ENCODE assay signal across 8 mouse cellular contexts in the genomic region with DNA sequence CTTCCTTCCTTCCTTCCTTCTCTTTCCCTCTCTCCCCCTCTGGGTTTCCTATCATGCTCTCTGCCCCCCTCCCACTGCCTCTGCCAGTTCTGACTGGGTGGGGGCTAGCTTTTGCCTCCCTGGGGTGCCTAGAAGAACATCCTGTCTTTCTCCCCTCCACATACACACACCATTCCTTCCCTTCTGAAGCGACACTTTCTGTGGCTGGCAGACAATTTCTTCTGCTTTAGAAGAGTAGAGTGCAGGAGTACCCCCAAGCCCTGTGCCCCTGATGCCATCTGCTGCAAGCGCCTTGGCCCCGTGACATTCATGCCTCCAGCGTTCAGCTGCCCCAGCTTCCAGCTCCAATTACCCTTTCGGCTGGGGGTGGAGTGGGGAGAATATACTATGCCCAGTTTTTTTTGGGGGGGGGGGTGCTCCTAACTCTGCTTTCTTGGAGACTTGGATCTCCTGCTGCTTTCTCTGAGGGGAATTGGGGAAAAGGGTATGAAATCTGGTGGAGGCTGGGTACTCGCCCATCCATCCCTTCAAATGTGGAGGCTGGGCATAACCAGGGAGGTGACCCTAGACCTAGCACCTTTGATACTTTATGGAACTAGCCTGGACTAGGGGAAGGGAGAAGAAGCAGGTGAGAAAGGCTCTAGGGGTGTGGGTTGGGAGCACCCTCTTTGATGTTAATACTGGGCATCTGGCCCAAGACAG. TPM values are rescaled to one million over a fixed set of nuclear protein-coding genes. Genes with fewer than 3 reads are reported as not detected.
DNase-seq lines count a peak whose midpoint lies in the region; ATAC-seq and TF ChIP-seq lines count a peak whose summit lies in the region.

No protein-coding gene starts in this region.

- peaks cover 4% of the 10 kb centered on the region for H3K79me3 ChIP-seq in C2C12 (ENCODE audit: low read depth)

- H3K27ac ChIP-seq in kidney, adult 2 months (ENCODE audit: insufficient read depth, low read depth, low read length), result peak overlapping the region; percentile 61
- peak overlapping the region; percentile 88 for H3K27ac ChIP-seq in heart, embryonic 16.5 days (ENCODE audit: low read length)
- peak overlapping the region; percentile 41 for H3K27ac ChIP-seq in liver, embryonic 16.5 days (ENCODE audit: low read length)

- peak overlapping the region; percentile 58 for H3K9ac ChIP-seq in heart, embryonic 16.5 days (ENCODE audit: low read length)
- H3K9ac ChIP-seq in liver, embryonic 16.5 days (ENCODE audit: low read depth, low read length), result peak overlapping the region; percentile 16

- peak overlapping the region; percentile 44 for H3K4me2 ChIP-seq in heart, embryonic 16.5 days (ENCODE audit: low read depth, low read length)
- peak overlapping the region; percentile 15; the same call in 1 of the 2 replicates for H3K4me2 ChIP-seq in liver, embryonic 16.5 days (ENCODE audit: low read depth, low read length)

- DNase-seq in kidney, adult 2 months, result no peak
- no peak for DNase-seq in kidney, postnatal 36 days
- DNase-seq in cerebellum, adult 9-11 months, result peak; percentile 81
- peak; percentile 56 for DNase-seq in thymus, postnatal 4 days
- no peak for DNase-seq in c-Kit-positive CD71-positive TER-119-positive erythroid progenitor cells, embryonic 14.5 days (ENCODE audit: low spot score)

- H3K9me3 ChIP-seq in heart, embryonic 16.5 days (replicated peaks; ENCODE audit: control insufficient read depth, low read length), result no peaks in the 10 kb centered on the region
- no peaks in the 10 kb centered on the region for H3K9me3 ChIP-seq in liver, embryonic 16.5 days (replicated peaks; ENCODE audit: control insufficient read depth, low read length)

- WGBS in kidney, adult 2 months, result 21% methylated on average over 6 of the region's 6 CpGs
- WGBS in heart, embryonic 16.5 days, result 30% methylated on average over 6 of the region's 6 CpGs
- 34% methylated on average over 6 of the region's 6 CpGs for WGBS in liver, embryonic 16.5 days (ENCODE audit: insufficient replicate concordance)

- peaks cover 31% of the 10 kb centered on the region for H3K79me2 ChIP-seq in C2C12 (ENCODE audit: control insufficient read depth, insufficient read depth)

- H3K36me3 ChIP-seq in kidney, adult 2 months (ENCODE audit: control insufficient read depth, insufficient read depth, low read length), result no peaks in the 10 kb centered on the region
- no peaks in the 10 kb centered on the region for H3K36me3 ChIP-seq in C2C12 (ENCODE audit: control insufficient read depth, insufficient read depth)
- no peaks in the 10 kb centered on the region for H3K36me3 ChIP-seq in heart, embryonic 16.5 days (ENCODE audit: control insufficient read depth, insufficient read depth)
- H3K36me3 ChIP-seq in liver, embryonic 16.5 days (ENCODE audit: control insufficient read depth, insufficient read depth), result no peaks in the 10 kb centered on the region

- no peak overlapping the region for H3K4me3 ChIP-seq in kidney, adult 2 months (ENCODE audit: insufficient read depth, low read depth, low read length)
- H3K4me3 ChIP-seq in C2C12 (ENCODE audit: insufficient read depth, poor library complexity, severe bottlenecking), result no peak overlapping the region
- peak overlapping the region; percentile 3; the same call in 1 of the 2 replicates for H3K4me3 ChIP-seq in heart, embryonic 16.5 days (ENCODE audit: low read length)
- H3K4me3 ChIP-seq in liver, embryonic 16.5 days (ENCODE audit: low read depth, low read length), result no peak overlapping the region

- no peaks in the 10 kb centered on the region for H3K27me3 ChIP-seq in kidney, adult 2 months (replicated peaks; ENCODE audit: control insufficient read depth, insufficient read depth, low read length)
- H3K27me3 ChIP-seq in C2C12 (ENCODE audit: control insufficient read depth, insufficient read depth, insufficient read length), result no peaks in the 10 kb centered on the region
- no peaks in the 10 kb centered on the region for H3K27me3 ChIP-seq in heart, embryonic 16.5 days (ENCODE audit: control insufficient read depth, insufficient read depth, low read length)
- H3K27me3 ChIP-seq in liver, embryonic 16.5 days (ENCODE audit: control insufficient read depth, insufficient read depth, low read depth, low read length), result no peaks in the 10 kb centered on the region

- H3K4me1 ChIP-seq in kidney, adult 2 months (ENCODE audit: control insufficient read depth, insufficient read depth, low read length), result peaks cover 83% of the 10 kb centered on the region
- peaks cover 97% of the 10 kb centered on the region for H3K4me1 ChIP-seq in heart, embryonic 16.5 days (ENCODE audit: control insufficient read depth, insufficient read depth, low read length)
- H3K4me1 ChIP-seq in liver, embryonic 16.5 days (ENCODE audit: control insufficient read depth, low read depth, low read length), result peaks cover 98% of the 10 kb centered on the region

- peak overlapping the region; percentile 29 for H3ac ChIP-seq in C2C12 (ENCODE audit: control insufficient read depth, insufficient read length, low read depth)

- no peak for TF ChIP-seq CTCF in kidney, adult 2 months (conservative IDR thresholded peaks at IDR 0.05; ENCODE audit: insufficient read depth, insufficient read length, low read depth, low read length)
- TF ChIP-seq CTCF in C2C12 (IDR thresholded peaks at IDR 0.05; ENCODE audit: control insufficient read depth, insufficient read depth, insufficient read length), result no peak

- TF ChIP-seq POLR2A in kidney, adult 2 months (IDR thresholded peaks at IDR 0.05; ENCODE audit: low read depth, low read length), result no peak

- no peak for ATAC-seq in heart, embryonic 16.5 days (replicated peaks; ENCODE audit: extremely low read depth, insufficient read depth, low FRiP score)
- no peak for ATAC-seq in liver, embryonic 16.5 days (ENCODE audit: low read depth)

TF ChIP-seq in C2C12, 6 proteins besides CTCF, POLR2A, EP300 and RAD21:
- TF ChIP-seq USF1 (IDR thresholded peaks at IDR 0.05; ENCODE audit: low read depth), result no peak
- no peak for TF ChIP-seq CEBPB (IDR thresholded peaks at IDR 0.05; ENCODE audit: low read depth)
- TF ChIP-seq FOSL1 (IDR thresholded peaks at IDR 0.05; ENCODE audit: insufficient read depth, low read length, poor library complexity, severe bottlenecking), result no peak
- no peak for TF ChIP-seq MAX (IDR thresholded peaks at IDR 0.05)
- no peak for TF ChIP-seq MYOG (IDR thresholded peaks at IDR 0.05; ENCODE audit: control insufficient read depth, extremely low read depth, insufficient read length)
- no peak for TF ChIP-seq MYOD1 (IDR thresholded peaks at IDR 0.05; ENCODE audit: control insufficient read depth, insufficient read length, low read depth)

RNA-seq across cellular contexts. Expression of gene Thra, which starts 7.5 kb away (rescaled TPM):
- 92.7 and 97.2 TPM in 2 replicates for polyA plus RNA-seq in kidney, adult 2 months (2012; rRNA removed)
- 28.1 TPM for polyA plus RNA-seq in C2C12 (2012; fragmentation: generic; extraction: Trizol)
- 37.5 and 40.2 TPM in 2 replicates for polyA plus RNA-seq in heart, embryonic 16.5 days (2015; fragmentation: Nextera tagmentation; extraction: Ambion mirVana)
- polyA plus RNA-seq in liver, embryonic 16.5 days (2015; fragmentation: Nextera tagmentation; extraction: Ambion mirVana), result 6.5 and 7.7 TPM in 2 replicates

RNA-seq across cellular contexts. Expression of gene Med24, which starts 18.7 kb away (rescaled TPM):
- 45.3 and 54.1 TPM in 2 replicates for polyA plus RNA-seq in kidney, adult 2 months (2012; rRNA removed)
- polyA plus RNA-seq in C2C12 (2012; fragmentation: generic; extraction: Trizol), result 33.1 TPM
- 36.8 and 40.3 TPM in 2 replicates for polyA plus RNA-seq in heart, embryonic 16.5 days (2015; fragmentation: Nextera tagmentation; extraction: Ambion mirVana)
- 22.8 and 23.8 TPM in 2 replicates for polyA plus RNA-seq in liver, embryonic 16.5 days (2015; fragmentation: Nextera tagmentation; extraction: Ambion mirVana)

RNA-seq across cellular contexts. Expression of gene Nr1d1, which starts 27.2 kb away (rescaled TPM):
- 140 and 155 TPM in 2 replicates for polyA plus RNA-seq in kidney, adult 2 months (2012; rRNA removed)
- polyA plus RNA-seq in C2C12 (2012; fragmentation: generic; extraction: Trizol), result 22.3 TPM
- polyA plus RNA-seq in heart, embryonic 16.5 days (2015; fragmentation: Nextera tagmentation; extraction: Ambion mirVana), result 7.0 and 8.2 TPM in 2 replicates
- 0.65 and 0.66 TPM in 2 replicates for polyA plus RNA-seq in liver, embryonic 16.5 days (2015; fragmentation: Nextera tagmentation; extraction: Ambion mirVana)

RNA-seq across cellular contexts. Expression of gene Csf3, which starts 46.9 kb away (rescaled TPM):
- not detected in 2 replicates for polyA plus RNA-seq in kidney, adult 2 months (2012; rRNA removed)
- polyA plus RNA-seq in C2C12 (2012; fragmentation: generic; extraction: Trizol), result not detected
- not detected in 2 replicates for polyA plus RNA-seq in heart, embryonic 16.5 days (2015; fragmentation: Nextera tagmentation; extraction: Ambion mirVana)
- polyA plus RNA-seq in liver, embryonic 16.5 days (2015; fragmentation: Nextera tagmentation; extraction: Ambion mirVana), result not detected in 2 replicates

RNA-seq across cellular contexts. Expression of gene Msl1, which starts 47.4 kb away (rescaled TPM):
- polyA plus RNA-seq in kidney, adult 2 months (2012; rRNA removed), result 23.5 and 24.5 TPM in 2 replicates
- 40.5 TPM for polyA plus RNA-seq in C2C12 (2012; fragmentation: generic; extraction: Trizol)
- 15.2 and 15.5 TPM in 2 replicates for polyA plus RNA-seq in heart, embryonic 16.5 days (2015; fragmentation: Nextera tagmentation; extraction: Ambion mirVana)
- polyA plus RNA-seq in liver, embryonic 16.5 days (2015; fragmentation: Nextera tagmentation; extraction: Ambion mirVana), result 4.9 and 5.3 TPM in 2 replicates

Comparison
In these comparisons a context has a peak if more than half of its experiments do, and no peak if none do; other contexts are left out.
1. DNase-seq: peak in cerebellum, adult 9-11 months (single experiment) and thymus, postnatal 4 days (single experiment); none in kidney, adult 2 months (single experiment), kidney, postnatal 36 days (0 of 2) and c-Kit-positive CD71-positive TER-119-positive erythroid progenitor cells, embryonic 14.5 days (single experiment).
2. Peak in every context shown above with its lines, with median percentiles within 50 percentile points of each other: H3K27ac ChIP-seq.